Comparison of ENCODE assay signal across 31 mouse cellular contexts in genomic region chr5:140307602-140308001, GRCm38 (mm10). TPM values are rescaled to one million over a fixed set of nuclear protein-coding genes. Genes with fewer than 3 reads are reported as not detected.
DNase-seq lines count a peak whose midpoint lies in the region; ATAC-seq lines count a peak whose summit lies in the region.
"Had no signal": no experiment of that assay in that cellular context is flagged by ENCODE, and none has a peak within 500 bp of the region (broad histone marks: within the 10 kb centered on the region; RNA-seq: fewer than 3 reads in every experiment).

No protein-coding gene starts in this region.

- no peaks in the 10 kb centered on the region for H3K9me3 ChIP-seq in heart, embryonic 10.5 days
- no peaks in the 10 kb centered on the region for H3K9me3 ChIP-seq in hindbrain, embryonic 15.5 days
- no peaks in the 10 kb centered on the region for H3K9me3 ChIP-seq in hindbrain, embryonic 12.5 days (replicated peaks)
- H3K9me3 ChIP-seq in heart, embryonic 15.5 days (replicated peaks) = no peaks in the 10 kb centered on the region
- H3K9me3 ChIP-seq in forebrain, embryonic 11.5 days (ENCODE audit: control insufficient read depth, low read length) = no peaks in the 10 kb centered on the region
- H3K9me3 ChIP-seq: embryonic facial prominence, embryonic 13.5 days; forebrain, embryonic 12.5 days; limb, embryonic 10.5 days; limb, embryonic 15.5 days; liver, embryonic 13.5 days; megakaryocyte, embryonic 14.5 days; midbrain, embryonic 15.5 days; stomach, embryonic 15.5 days had no signal

- H3K27me3 ChIP-seq in heart, embryonic 10.5 days (ENCODE audit: insufficient read depth, poor library complexity, severe bottlenecking) = no peaks in the 10 kb centered on the region
- H3K27me3 ChIP-seq in hindbrain, embryonic 15.5 days = no peaks in the 10 kb centered on the region
- H3K27me3 ChIP-seq in hindbrain, embryonic 12.5 days = no peaks in the 10 kb centered on the region
- H3K27me3 ChIP-seq in heart, embryonic 15.5 days = no peaks in the 10 kb centered on the region
- no peaks in the 10 kb centered on the region for H3K27me3 ChIP-seq in forebrain, embryonic 11.5 days (ENCODE audit: control insufficient read depth, insufficient read depth, low read length)
- H3K27me3 ChIP-seq: embryonic facial prominence, embryonic 13.5 days; forebrain, embryonic 12.5 days; limb, embryonic 15.5 days; liver, embryonic 13.5 days; megakaryocyte, embryonic 14.5 days; midbrain, embryonic 15.5 days; stomach, embryonic 15.5 days had no signal

- WGBS in heart, embryonic 10.5 days = 63% methylated on average over 14 of the region's 14 CpGs
- 82% methylated on average over 14 of the region's 14 CpGs for WGBS in hindbrain, embryonic 15.5 days
- 91% methylated on average over 14 of the region's 14 CpGs for WGBS in hindbrain, embryonic 12.5 days
- 56% methylated on average over 14 of the region's 14 CpGs for WGBS in heart, embryonic 15.5 days
- 92% methylated on average over 14 of the region's 14 CpGs for WGBS in forebrain, embryonic 11.5 days

- H3K4me1 ChIP-seq in heart, embryonic 10.5 days = peaks cover 27% of the 10 kb centered on the region
- H3K4me1 ChIP-seq in hindbrain, embryonic 15.5 days (replicated peaks) = no peaks in the 10 kb centered on the region
- H3K4me1 ChIP-seq in hindbrain, embryonic 12.5 days = 0 out of 2 replicates have a peak, but pooled peaks cover 3% of the 10 kb centered on the region
- peaks cover 29% of the 10 kb centered on the region for H3K4me1 ChIP-seq in heart, embryonic 15.5 days (replicated peaks)
- H3K4me1 ChIP-seq in forebrain, embryonic 11.5 days (replicated peaks; ENCODE audit: control insufficient read depth, insufficient read depth, low read length) = no peaks in the 10 kb centered on the region
- H3K4me1 ChIP-seq: embryonic facial prominence, embryonic 13.5 days; forebrain, embryonic 12.5 days; limb, embryonic 10.5 days; limb, embryonic 15.5 days; liver, embryonic 13.5 days; midbrain, embryonic 15.5 days; stomach, embryonic 15.5 days had no signal

- peaks cover 82% of the 10 kb centered on the region for H3K36me3 ChIP-seq in heart, embryonic 10.5 days
- peaks cover 33% of the 10 kb centered on the region for H3K36me3 ChIP-seq in hindbrain, embryonic 15.5 days
- H3K36me3 ChIP-seq in hindbrain, embryonic 12.5 days = peaks cover 81% of the 10 kb centered on the region
- peaks cover 33% of the 10 kb centered on the region for H3K36me3 ChIP-seq in heart, embryonic 15.5 days
- H3K36me3 ChIP-seq in forebrain, embryonic 11.5 days (ENCODE audit: control insufficient read depth, insufficient read depth, low read length) = peaks cover 7% of the 10 kb centered on the region; the same call in 1 of the 2 replicates

- DNase-seq in heart, embryonic 10.5 days (ENCODE audit: low spot score) = no peak
- DNase-seq in heart, postnatal 25 days (ENCODE audit: low spot score) = no peak
- peak; percentile 13 to 17 for DNase-seq in heart, postnatal 10 days
- no peak for DNase-seq in forebrain, embryonic 11.5 days (ENCODE audit: low spot score)
- DNase-seq: adrenal gland, postnatal 25 days; cerebellum, adult 11-12 months; cerebellum, adult 9-11 months; embryo, embryonic 11 days; forebrain, postnatal 0 days; gastrocnemius, postnatal 36 days; kidney, adult 9 months; kidney, postnatal 10 days; layer of hippocampus, postnatal 36 days; liver, embryonic 13.5 days; lung, adult 18-20 months; lung, postnatal 4 days; right cerebral cortex, postnatal 25 days had no signal

- H3K27ac ChIP-seq in heart, embryonic 10.5 days = peak overlapping the region; percentile 72
- H3K27ac ChIP-seq in hindbrain, embryonic 15.5 days (replicated peaks) = 0 out of 2 replicates have a peak overlapping the region, but pooled peaks have one; percentile 4
- H3K27ac ChIP-seq in hindbrain, embryonic 12.5 days = no peak overlapping the region
- H3K27ac ChIP-seq in heart, embryonic 15.5 days = peak overlapping the region; percentile 58; the same call in 1 of the 2 replicates
- H3K27ac ChIP-seq in forebrain, embryonic 11.5 days (ENCODE audit: low read depth, low read length) = no peak overlapping the region
- H3K27ac ChIP-seq: embryonic facial prominence, embryonic 13.5 days; forebrain, embryonic 12.5 days; limb, embryonic 10.5 days; limb, embryonic 15.5 days; liver, embryonic 13.5 days; midbrain, embryonic 15.5 days; stomach, embryonic 15.5 days had no signal

- intact Hi-C loops in heart, postnatal 25 days (cut with DNase I) = no loop called here
- intact Hi-C loops in heart, postnatal 10 days (cut with DNase I) = no loop called here

- no peak for ATAC-seq in hindbrain, embryonic 15.5 days (ENCODE audit: low FRiP score, low read depth)
- ATAC-seq in hindbrain, embryonic 12.5 days (ENCODE audit: low FRiP score) = no peak
- ATAC-seq in heart, embryonic 15.5 days (replicated peaks; ENCODE audit: insufficient number of reproducible peaks, insufficient read depth, low FRiP score, low read depth) = no peak
- ATAC-seq in forebrain, embryonic 11.5 days (replicated peaks; ENCODE audit: low FRiP score) = no peak
- ATAC-seq: CD4-positive, CD25-positive, alpha-beta regulatory T cell, adult 4 months; forebrain, postnatal 0 days; intestine, postnatal 0 days; lung, postnatal 0 days; midbrain, embryonic 15.5 days had no signal

- no peak overlapping the region for H3K4me2 ChIP-seq in hindbrain, embryonic 15.5 days
- H3K4me2 ChIP-seq in hindbrain, embryonic 12.5 days (replicated peaks) = no peak overlapping the region
- H3K4me2 ChIP-seq in heart, embryonic 15.5 days = peak overlapping the region; percentile 12; the same call in 1 of the 2 replicates
- no peak overlapping the region for H3K4me2 ChIP-seq in forebrain, embryonic 11.5 days (ENCODE audit: low read depth, low read length, severe bottlenecking)
- H3K4me2 ChIP-seq: embryonic facial prominence, embryonic 13.5 days; forebrain, embryonic 12.5 days; limb, embryonic 15.5 days; liver, embryonic 13.5 days; midbrain, embryonic 15.5 days; stomach, embryonic 15.5 days had no signal

- H3K4me3 ChIP-seq in heart, embryonic 10.5 days = no peak overlapping the region; the same call in 1 of the 2 replicates
- no peak overlapping the region for H3K4me3 ChIP-seq in hindbrain, embryonic 15.5 days
- H3K4me3 ChIP-seq in hindbrain, embryonic 12.5 days = no peak overlapping the region
- no peak overlapping the region for H3K4me3 ChIP-seq in heart, embryonic 15.5 days
- H3K4me3 ChIP-seq in forebrain, embryonic 11.5 days (ENCODE audit: low read depth, low read length) = no peak overlapping the region
- H3K4me3 ChIP-seq: embryonic facial prominence, embryonic 13.5 days; erythroblast, embryonic 14.5 days; forebrain, embryonic 12.5 days; limb, embryonic 10.5 days; limb, embryonic 15.5 days; liver, embryonic 13.5 days; megakaryocyte, embryonic 14.5 days; midbrain, embryonic 15.5 days; stomach, embryonic 15.5 days had no signal

- H3K9ac ChIP-seq in hindbrain, embryonic 15.5 days = no peak overlapping the region
- no peak overlapping the region for H3K9ac ChIP-seq in hindbrain, embryonic 12.5 days
- no peak overlapping the region for H3K9ac ChIP-seq in heart, embryonic 15.5 days
- H3K9ac ChIP-seq in forebrain, embryonic 11.5 days (ENCODE audit: low read length) = no peak overlapping the region
- H3K9ac ChIP-seq: embryonic facial prominence, embryonic 13.5 days; forebrain, embryonic 12.5 days; forebrain, postnatal 0 days; limb, embryonic 15.5 days; liver, embryonic 13.5 days; midbrain, embryonic 15.5 days; stomach, embryonic 15.5 days had no signal

RNA-seq across cellular contexts. Expression of gene Mad1l1, which starts 13.8 kb away (rescaled TPM):
- 34.4 and 43.5 TPM in 2 replicates for polyA plus RNA-seq in heart, embryonic 10.5 days (2016; fragmentation: Nextera tagmentation; extraction: Ambion mirVana)
- total RNA-seq in heart, postnatal 25 days (2021) = 10 to 100 TPM; 10.0 to 11.0 TPM
- polyA plus RNA-seq in hindbrain, embryonic 15.5 days (2015; fragmentation: Nextera tagmentation; extraction: Ambion mirVana) = 32.5 and 33.1 TPM in 2 replicates
- 39.9 and 44.8 TPM in 2 replicates for polyA plus RNA-seq in hindbrain, embryonic 12.5 days (2016; fragmentation: Nextera tagmentation; extraction: Ambion mirVana)
- polyA plus RNA-seq in heart, embryonic 15.5 days (2015; fragmentation: Nextera tagmentation; extraction: Ambion mirVana) = 20.6 and 29.4 TPM in 2 replicates
- 10 to 100 TPM; 16.5 to 21.2 TPM for total RNA-seq in heart, postnatal 10 days (2021)
- 52.7 and 53.8 TPM in 2 replicates for polyA plus RNA-seq in forebrain, embryonic 11.5 days (2014; fragmentation: Nextera tagmentation; extraction: Ambion mirVana)

RNA-seq across cellular contexts. Expression of gene Nudt1, which starts 13.9 kb away (rescaled TPM):
- 39.2 and 50.4 TPM in 2 replicates for polyA plus RNA-seq in heart, embryonic 10.5 days (2016; fragmentation: Nextera tagmentation; extraction: Ambion mirVana)
- 10 to 100 TPM in 1 of 2 experiments, 1 to 10 TPM in 1; 9.5 to 11.2 TPM for total RNA-seq in heart, postnatal 25 days (2021)
- polyA plus RNA-seq in hindbrain, embryonic 15.5 days (2015; fragmentation: Nextera tagmentation; extraction: Ambion mirVana) = 23.5 and 24.3 TPM in 2 replicates
- polyA plus RNA-seq in hindbrain, embryonic 12.5 days (2016; fragmentation: Nextera tagmentation; extraction: Ambion mirVana) = 31.1 and 32.1 TPM in 2 replicates
- polyA plus RNA-seq in heart, embryonic 15.5 days (2015; fragmentation: Nextera tagmentation; extraction: Ambion mirVana) = 22.4 and 28.3 TPM in 2 replicates
- 10 to 100 TPM; 11.1 to 11.8 TPM for total RNA-seq in heart, postnatal 10 days (2021)
- polyA plus RNA-seq in forebrain, embryonic 11.5 days (2014; fragmentation: Nextera tagmentation; extraction: Ambion mirVana) = 42.2 and 51.2 TPM in 2 replicates

RNA-seq across cellular contexts. Expression of gene Mrm2, which starts 24.1 kb away (rescaled TPM):
- 15.4 and 18.8 TPM in 2 replicates for polyA plus RNA-seq in heart, embryonic 10.5 days (2016; fragmentation: Nextera tagmentation; extraction: Ambion mirVana)
- 10 to 100 TPM; 11.0 to 12.8 TPM for total RNA-seq in heart, postnatal 25 days (2021)
- polyA plus RNA-seq in hindbrain, embryonic 15.5 days (2015; fragmentation: Nextera tagmentation; extraction: Ambion mirVana) = 20.9 and 21.6 TPM in 2 replicates
- polyA plus RNA-seq in hindbrain, embryonic 12.5 days (2016; fragmentation: Nextera tagmentation; extraction: Ambion mirVana) = 18.9 and 20.9 TPM in 2 replicates
- 13.5 and 15.7 TPM in 2 replicates for polyA plus RNA-seq in heart, embryonic 15.5 days (2015; fragmentation: Nextera tagmentation; extraction: Ambion mirVana)
- 10 to 100 TPM in 1 of 2 experiments, 1 to 10 TPM in 1; 8.4 to 11.6 TPM for total RNA-seq in heart, postnatal 10 days (2021)
- polyA plus RNA-seq in forebrain, embryonic 11.5 days (2014; fragmentation: Nextera tagmentation; extraction: Ambion mirVana) = 21.0 and 22.3 TPM in 2 replicates

Comparison
In these comparisons a context has a peak if more than half of its experiments do, and no peak if none do; other contexts are left out.
1. DNase-seq: peak in heart, postnatal 10 days (2 of 2); none in heart, embryonic 10.5 days (single experiment), heart, postnatal 25 days (single experiment) and forebrain, embryonic 11.5 days (single experiment).
2. H3K27ac ChIP-seq: peak in heart, embryonic 10.5 days (single experiment), hindbrain, embryonic 15.5 days (single experiment) and heart, embryonic 15.5 days (single experiment); none in hindbrain, embryonic 12.5 days (single experiment) and forebrain, embryonic 11.5 days (single experiment).